20 mouse cellular contexts compared by ENCODE assay signal in the genomic region with DNA sequence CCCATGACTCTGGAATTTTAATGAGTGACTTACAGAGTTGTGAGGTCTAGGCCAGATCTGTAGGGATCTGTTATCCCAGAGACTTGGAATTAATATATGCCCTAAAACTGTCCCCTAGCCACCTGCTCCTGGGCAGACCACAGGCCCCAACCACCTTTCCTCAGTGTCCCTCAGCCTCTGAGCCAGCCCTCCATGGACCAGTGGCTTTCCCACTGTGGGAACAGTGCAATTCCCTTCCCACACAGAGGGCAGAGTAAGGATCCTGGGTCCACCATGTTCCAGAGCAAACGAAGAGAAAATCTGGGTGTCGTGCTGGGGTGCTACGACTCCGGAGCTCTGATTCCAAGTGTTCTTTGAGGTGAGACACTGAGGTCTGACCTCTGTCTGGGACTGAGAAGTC.
"Had no signal": no experiment of that assay in that cellular context is flagged by ENCODE, and none has a peak within 500 bp of the region (broad histone marks: within the 10 kb centered on the region; RNA-seq: fewer than 3 reads in every experiment).

No protein-coding gene starts in this region.

- ATAC-seq: liver, embryonic 12.5 days; midbrain, embryonic 16.5 days had no signal

- H3K4me2 ChIP-seq: liver, embryonic 12.5 days; lung, embryonic 14.5 days; midbrain, embryonic 11.5 days; neural tube, embryonic 13.5 days; neural tube, embryonic 15.5 days had no signal

- H3K9me3 ChIP-seq: liver, embryonic 12.5 days; neural tube, embryonic 13.5 days; neural tube, embryonic 15.5 days had no signal

- H3K27me3 ChIP-seq: neural tube, embryonic 15.5 days had no signal

- H3K4me1 ChIP-seq: liver, embryonic 12.5 days; neural tube, embryonic 15.5 days had no signal

- H3K36me3 ChIP-seq: liver, embryonic 12.5 days; neural tube, embryonic 13.5 days; neural tube, embryonic 15.5 days had no signal

- DNase-seq: lung, adult 18-20 months; lung, embryonic 14.5 days; lung, postnatal 10 days; lung, postnatal 4 days; midbrain, embryonic 14.5 days; retina, postnatal 1 day; right cerebral cortex, adult 18-20 months; right cerebral cortex, postnatal 25 days; right cerebral cortex, postnatal 4 days; spleen, adult 18-20 months; thymus, adult 18-20 months; thymus, postnatal 14 days; thymus, postnatal 36 days had no signal

- H3K4me3 ChIP-seq: liver, embryonic 12.5 days; myocyte; neural tube, embryonic 13.5 days; neural tube, embryonic 15.5 days had no signal

- H3K9ac ChIP-seq: liver, embryonic 12.5 days; liver, embryonic 14.5 days; lung, embryonic 14.5 days; neural tube, embryonic 13.5 days; neural tube, embryonic 15.5 days had no signal

- H3K27ac ChIP-seq: liver, embryonic 12.5 days; liver, embryonic 14.5 days; neural tube, embryonic 13.5 days; neural tube, embryonic 15.5 days had no signal
